Mouse (Mus musculus) spleen, adult 2 months (tissue): Measurements from ENCODE around the gene Tbc1d2b.

Source experiments
- CTCF ChIP-seq: fragments of 200-500 bp; IDR thresholded peaks from 2 replicates; pipeline ENCODE4 v1.5.1; 2011; ENCODE audit warnings: mild to moderate bottlenecking, inconsistent platforms; ENCODE audit not compliant: insufficient read depth, insufficient read length, insufficient replicate concordance; ENCODE audit errors: extremely low read depth
- POLR2A ChIP-seq: fragments of 200-500 bp; IDR thresholded peaks from 2 replicates; pipeline ENCODE4 v1.6.1; 2011; ENCODE audit warnings: low read depth, low read length, inconsistent platforms

GRCm38 (mm10) chr9:90162926-90163748 lies 107.5 kb downstream of the Tbc1d2b start, which contains the start of gene Adamts7:
- TF ChIP-seq CTCF = no peak
- TF ChIP-seq POLR2A = no peak
